Comparison of ENCODE assay signal across 14 mouse cellular contexts in genomic region chr19:30843637-30844036, GRCm38 (mm10).
DNase-seq lines count a peak whose midpoint lies in the region; ATAC-seq and TF ChIP-seq lines count a peak whose summit lies in the region.
"Had no signal": no experiment of that assay in that cellular context is flagged by ENCODE, and none has a peak within 500 bp of the region (broad histone marks: within the 10 kb centered on the region; RNA-seq: fewer than 3 reads in every experiment).

No protein-coding gene starts in this region.

- TF ChIP-seq CTCF in kidney, postnatal 0 days (IDR thresholded peaks at IDR 0.05; ENCODE audit: low read depth) = no peak
- TF ChIP-seq CTCF in hindbrain, postnatal 0 days (IDR thresholded peaks at IDR 0.05; ENCODE audit: low read depth) = no peak

- ATAC-seq in kidney, postnatal 0 days (replicated peaks; ENCODE audit: low FRiP score, low read depth) = 0 out of 2 replicates have a peak, but pooled peaks have one; percentile 17
- ATAC-seq in forebrain, embryonic 16.5 days = peak; percentile 53
- ATAC-seq in hindbrain, postnatal 0 days = peak; percentile 36; the same call in 1 of the 2 replicates
- ATAC-seq in neural tube, embryonic 14.5 days (ENCODE audit: low read depth) = peak; percentile 58

- no peak for DNase-seq in kidney, postnatal 0 days (ENCODE audit: low spot score)
- no peak for DNase-seq in kidney, adult 18-20 months
- no peak for DNase-seq in hindbrain, postnatal 0 days (ENCODE audit: low spot score)
- DNase-seq in cerebellum, adult 8-10 months = no peak
- DNase-seq in retina, postnatal 1 day = no peak
- DNase-seq: adrenal gland, postnatal 14 days; heart, adult 11 months; lung, adult 2 months; right cerebral cortex, postnatal 14 days had no signal

- no peaks in the 10 kb centered on the region for H3K27me3 ChIP-seq in kidney, postnatal 0 days (ENCODE audit: insufficient read depth, low read length)
- H3K27me3 ChIP-seq in forebrain, embryonic 16.5 days (replicated peaks; ENCODE audit: control insufficient read depth, insufficient read depth, low read length) = no peaks in the 10 kb centered on the region
- H3K27me3 ChIP-seq in hindbrain, postnatal 0 days (ENCODE audit: insufficient read depth, low read length) = no peaks in the 10 kb centered on the region
- H3K27me3 ChIP-seq in neural tube, embryonic 14.5 days (ENCODE audit: control insufficient read depth, insufficient read depth, low read length) = no peaks in the 10 kb centered on the region
- H3K27me3 ChIP-seq: limb, embryonic 15.5 days had no signal

- no peak overlapping the region for H3K9ac ChIP-seq in kidney, postnatal 0 days (ENCODE audit: low read depth, low read length)
- H3K9ac ChIP-seq in forebrain, embryonic 16.5 days (replicated peaks; ENCODE audit: low read depth, low read length) = no peak overlapping the region
- H3K9ac ChIP-seq in hindbrain, postnatal 0 days (replicated peaks; ENCODE audit: low read length) = no peak overlapping the region
- no peak overlapping the region for H3K9ac ChIP-seq in neural tube, embryonic 14.5 days (replicated peaks; ENCODE audit: low read depth, low read length)
- H3K9ac ChIP-seq: limb, embryonic 15.5 days had no signal

- H3K4me1 ChIP-seq in kidney, postnatal 0 days (replicated peaks; ENCODE audit: insufficient read depth, low read length) = no peaks in the 10 kb centered on the region
- no peaks in the 10 kb centered on the region for H3K4me1 ChIP-seq in forebrain, embryonic 16.5 days (replicated peaks; ENCODE audit: control insufficient read depth, insufficient read depth, low read length)
- no peaks in the 10 kb centered on the region for H3K4me1 ChIP-seq in hindbrain, postnatal 0 days (ENCODE audit: insufficient read depth, low read length)
- H3K4me1 ChIP-seq in neural tube, embryonic 14.5 days (ENCODE audit: control insufficient read depth, insufficient read depth, low read length) = no peaks in the 10 kb centered on the region
- H3K4me1 ChIP-seq: limb, embryonic 15.5 days had no signal

- no peaks in the 10 kb centered on the region for H3K9me3 ChIP-seq in kidney, postnatal 0 days (replicated peaks; ENCODE audit: low read length)
- no peaks in the 10 kb centered on the region for H3K9me3 ChIP-seq in forebrain, embryonic 16.5 days (ENCODE audit: control insufficient read depth, low read length)
- no peaks in the 10 kb centered on the region for H3K9me3 ChIP-seq in hindbrain, postnatal 0 days (ENCODE audit: low read length)
- no peaks in the 10 kb centered on the region for H3K9me3 ChIP-seq in neural tube, embryonic 14.5 days (ENCODE audit: control insufficient read depth, low read length)
- H3K9me3 ChIP-seq: G1E; limb, embryonic 15.5 days had no signal

- H3K36me3 ChIP-seq in kidney, postnatal 0 days (ENCODE audit: insufficient read depth, low read length) = no peaks in the 10 kb centered on the region
- H3K36me3 ChIP-seq in forebrain, embryonic 16.5 days (ENCODE audit: control insufficient read depth, insufficient read depth) = no peaks in the 10 kb centered on the region
- no peaks in the 10 kb centered on the region for H3K36me3 ChIP-seq in hindbrain, postnatal 0 days (ENCODE audit: insufficient read depth, low read length)
- H3K36me3 ChIP-seq in neural tube, embryonic 14.5 days (ENCODE audit: control insufficient read depth, insufficient read depth, low read length) = no peaks in the 10 kb centered on the region
- H3K36me3 ChIP-seq: G1E; limb, embryonic 15.5 days had no signal

- no peak overlapping the region for H3K4me2 ChIP-seq in kidney, postnatal 0 days (ENCODE audit: low read length)
- H3K4me2 ChIP-seq in forebrain, embryonic 16.5 days (ENCODE audit: low read length) = no peak overlapping the region
- H3K4me2 ChIP-seq in hindbrain, postnatal 0 days (ENCODE audit: low read depth, low read length) = no peak overlapping the region
- no peak overlapping the region for H3K4me2 ChIP-seq in neural tube, embryonic 14.5 days (ENCODE audit: low read depth, low read length)
- H3K4me2 ChIP-seq: limb, embryonic 15.5 days had no signal

- H3K4me3 ChIP-seq in kidney, postnatal 0 days (replicated peaks; ENCODE audit: low read depth, low read length) = no peak overlapping the region
- H3K4me3 ChIP-seq in forebrain, embryonic 16.5 days (replicated peaks; ENCODE audit: low read length) = no peak overlapping the region
- no peak overlapping the region for H3K4me3 ChIP-seq in hindbrain, postnatal 0 days (ENCODE audit: low read length)
- H3K4me3 ChIP-seq in neural tube, embryonic 14.5 days (ENCODE audit: low read depth, low read length) = no peak overlapping the region
- H3K4me3 ChIP-seq: left cerebral cortex, adult 2 months; limb, embryonic 15.5 days had no signal

- WGBS in kidney, postnatal 0 days = 75% methylated on average over 4 of the region's 4 CpGs
- WGBS in forebrain, embryonic 16.5 days = 86% methylated on average over 4 of the region's 4 CpGs
- 75% methylated on average over 4 of the region's 4 CpGs for WGBS in hindbrain, postnatal 0 days
- WGBS in neural tube, embryonic 14.5 days = 71% methylated on average over 4 of the region's 4 CpGs

- H3K27ac ChIP-seq in kidney, postnatal 0 days = no peak overlapping the region
- no peak overlapping the region for H3K27ac ChIP-seq in forebrain, embryonic 16.5 days (ENCODE audit: low read length)
- no peak overlapping the region for H3K27ac ChIP-seq in hindbrain, postnatal 0 days
- no peak overlapping the region for H3K27ac ChIP-seq in neural tube, embryonic 14.5 days (ENCODE audit: low read depth, low read length)
- H3K27ac ChIP-seq: left cerebral cortex, adult 2 months; limb, embryonic 15.5 days had no signal
